Comparison of ENCODE assay signal across 22 mouse cellular contexts in the genomic region with DNA sequence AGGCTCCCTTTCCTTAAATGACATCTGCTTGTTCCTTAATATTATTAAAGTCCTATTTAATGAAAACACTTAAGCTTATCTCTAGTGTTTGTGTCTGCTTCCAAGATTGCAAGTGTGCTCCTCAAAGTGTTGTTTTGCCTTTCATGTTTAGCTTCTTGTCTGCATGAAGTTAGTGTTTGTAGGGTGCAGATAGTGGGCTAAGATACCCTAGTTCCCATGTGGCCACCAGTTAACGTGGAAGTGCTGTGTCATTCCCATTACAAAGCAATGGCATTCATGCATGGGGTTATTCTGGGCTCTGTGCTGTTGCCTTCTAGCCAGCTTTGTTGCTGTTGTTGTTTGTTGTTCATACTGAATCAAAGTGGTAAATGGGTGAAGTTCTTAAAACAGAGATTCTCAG.
"Had no signal": no experiment of that assay in that cellular context is flagged by ENCODE, and none has a peak within 500 bp of the region (broad histone marks: within the 10 kb centered on the region; RNA-seq: fewer than 3 reads in every experiment).

No protein-coding gene starts in this region.

- H3K9me3 ChIP-seq: kidney, embryonic 15.5 days; limb, embryonic 12.5 days; limb, embryonic 15.5 days; midbrain, embryonic 10.5 days; midbrain, embryonic 13.5 days; neural tube, embryonic 13.5 days had no signal

- H3K4me1 ChIP-seq: kidney, embryonic 15.5 days; limb, embryonic 12.5 days; limb, embryonic 15.5 days; midbrain, embryonic 10.5 days; neural tube, embryonic 13.5 days had no signal

- H3K4me3 ChIP-seq: kidney, embryonic 15.5 days; limb, embryonic 12.5 days; limb, embryonic 15.5 days; midbrain, embryonic 10.5 days; midbrain, embryonic 13.5 days; myocyte; neural tube, embryonic 13.5 days had no signal

- H3K27me3 ChIP-seq: kidney, embryonic 15.5 days; limb, embryonic 12.5 days; limb, embryonic 15.5 days; midbrain, embryonic 13.5 days; neural tube, embryonic 13.5 days had no signal

- DNase-seq: kidney, adult 11 months; kidney, adult 8-10 months; kidney, postnatal 10 days; kidney, postnatal 36 days; left cerebral cortex, postnatal 4 days; liver, postnatal 0 days; lung, embryonic 14.5 days; thymus, adult 2 months; thymus, postnatal 14 days had no signal

- ATAC-seq: liver, postnatal 0 days; lung, postnatal 0 days; midbrain, embryonic 13.5 days; midbrain, embryonic 16.5 days had no signal

- H3K36me3 ChIP-seq: kidney, embryonic 15.5 days; limb, embryonic 12.5 days; limb, embryonic 15.5 days; midbrain, embryonic 10.5 days; midbrain, embryonic 13.5 days; neural tube, embryonic 13.5 days had no signal

- H3K9ac ChIP-seq: kidney, embryonic 15.5 days; limb, embryonic 12.5 days; limb, embryonic 15.5 days; liver, embryonic 14.5 days; liver, postnatal 0 days; lung, embryonic 14.5 days; midbrain, embryonic 13.5 days; neural tube, embryonic 13.5 days had no signal

- H3K27ac ChIP-seq: kidney, embryonic 15.5 days; limb, embryonic 12.5 days; limb, embryonic 15.5 days; liver, embryonic 14.5 days; macrophage; midbrain, embryonic 10.5 days; midbrain, embryonic 13.5 days; neural tube, embryonic 13.5 days; stomach, postnatal 0 days had no signal

- H3K4me2 ChIP-seq: kidney, embryonic 15.5 days; limb, embryonic 12.5 days; limb, embryonic 15.5 days; liver, embryonic 11.5 days; lung, embryonic 14.5 days; midbrain, embryonic 13.5 days; neural tube, embryonic 13.5 days had no signal
